Mouse (Mus musculus): Measurements from ENCODE around the gene Ccnjl. TPM values are rescaled to one million over a fixed set of nuclear protein-coding genes. Genes with fewer than 3 reads are reported as not detected.

Ccnjl gene
- polyA plus RNA-seq, 1 experiment from 2014 or later = 13.5 TPM

DNA sequence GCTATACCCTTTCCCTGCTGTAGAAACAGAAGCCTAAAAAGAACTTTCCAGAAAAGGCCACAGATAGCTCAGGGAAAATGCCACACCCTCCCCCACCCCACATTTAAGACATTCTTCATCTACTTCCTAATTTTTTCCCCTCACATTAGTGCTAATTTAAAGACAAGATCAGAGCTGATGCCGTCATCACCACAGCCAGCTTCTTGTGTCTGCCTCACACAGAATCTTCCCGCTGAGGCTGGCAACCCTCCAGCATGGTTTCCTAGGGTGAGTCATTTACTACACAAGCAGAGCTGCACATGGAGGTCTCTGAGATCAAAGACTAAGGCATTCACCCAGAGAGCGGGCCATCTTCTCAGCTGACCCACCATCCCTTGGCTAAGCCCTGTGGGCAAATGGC lies 33.1 kb upstream of the Ccnjl start:
- no peak for ATAC-seq (replicated peaks)
- no peaks in the 10 kb centered on the region for H3K27me3 ChIP-seq
- H3K4me3 ChIP-seq = no peak overlapping the region
- no peaks in the 10 kb centered on the region for H3K36me3 ChIP-seq
- 0 out of 2 replicates have a peak, but pooled peaks cover 6% of the 10 kb centered on the region for H3K4me1 ChIP-seq
- H3K27ac ChIP-seq (replicated peaks) = no peak overlapping the region
- H3K9ac ChIP-seq (replicated peaks) = no peak overlapping the region
- 39% methylated on average over 3 of the region's 3 CpGs for WGBS
- H3K4me2 ChIP-seq (replicated peaks) = no peak overlapping the region
- H3K9me3 ChIP-seq = no peaks in the 10 kb centered on the region

- Histone ChIP-seq H3K27me3 (no peaks in the 10 kb centered on the region), H3K4me3 (no peak overlapping the region), H3K4me1 (no peaks in the 10 kb centered on the region), H3K36me3 (no peaks in the 10 kb centered on the region), H3K9ac (replicated peaks) (no peak overlapping the region), H3K9me3 (no peaks in the 10 kb centered on the region), H3K4me2 (replicated peaks) (no peak overlapping the region), H3K27ac (replicated peaks) (no peak overlapping the region)
- WGBS = 79% methylated on average over 6 of the region's 6 CpGs
- ATAC-seq (replicated peaks) = no peak
Observed at GRCm38 (mm10) chr11:43501256-43501655, 27.3 kb upstream of the Ccnjl start.

DNA sequence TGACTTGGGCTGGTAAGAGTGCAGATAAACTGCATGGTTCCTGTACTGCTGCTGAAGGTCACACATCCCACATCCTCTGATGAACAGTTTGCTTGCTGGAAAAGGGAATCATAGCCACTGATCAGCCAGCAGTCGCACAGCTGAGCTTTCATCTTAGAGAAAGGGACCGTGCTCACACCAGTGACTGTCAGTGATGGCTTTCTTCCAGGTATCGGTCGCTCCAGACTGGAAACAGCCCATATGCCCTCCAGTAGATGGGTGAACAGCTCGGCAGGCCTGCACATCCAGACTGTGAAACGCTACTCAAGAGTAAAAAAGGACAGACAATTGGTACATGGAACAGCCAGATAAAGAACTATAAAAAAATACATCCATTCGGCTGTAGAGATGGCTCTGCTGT lies 23.4 kb upstream of the Ccnjl start:
- 78% methylated on average over 7 of the region's 7 CpGs for WGBS
- H3K36me3 ChIP-seq = no peaks in the 10 kb centered on the region
- ATAC-seq (replicated peaks) = no peak
- no peak overlapping the region for H3K4me3 ChIP-seq
- H3K4me1 ChIP-seq = no peaks in the 10 kb centered on the region
- no peak overlapping the region for H3K4me2 ChIP-seq (replicated peaks)
- no peak overlapping the region for H3K27ac ChIP-seq (replicated peaks)
- H3K9me3 ChIP-seq = no peaks in the 10 kb centered on the region
- no peak overlapping the region for H3K9ac ChIP-seq (replicated peaks)
- H3K27me3 ChIP-seq = no peaks in the 10 kb centered on the region

DNA sequence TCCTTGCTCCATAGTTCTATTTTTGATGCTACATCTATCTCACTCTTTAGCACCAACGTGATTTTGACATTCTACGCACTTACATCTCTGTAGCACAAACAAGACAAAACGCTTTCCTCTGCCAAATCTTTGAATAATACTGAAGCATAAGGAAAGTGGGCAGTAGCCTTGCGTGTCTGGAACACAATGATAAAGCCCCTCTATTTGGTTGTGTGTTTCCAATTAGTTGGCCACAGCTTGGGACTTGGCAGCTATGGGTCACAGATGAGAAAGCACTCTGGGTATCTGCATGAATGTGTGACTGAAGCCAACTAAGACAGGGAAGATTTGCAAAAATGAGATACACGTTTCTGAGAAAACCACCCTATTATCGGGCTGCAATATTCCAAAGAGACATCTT lies 20.6 kb upstream of the Ccnjl start:
- no peaks in the 10 kb centered on the region for H3K9me3 ChIP-seq
- no peaks in the 10 kb centered on the region for H3K36me3 ChIP-seq
- no peaks in the 10 kb centered on the region for H3K4me1 ChIP-seq
- no peak overlapping the region for H3K4me3 ChIP-seq
- ATAC-seq (replicated peaks) = no peak
- no peak overlapping the region for H3K4me2 ChIP-seq (replicated peaks)
- WGBS = 82% methylated on average over 6 of the region's 6 CpGs
- H3K9ac ChIP-seq (replicated peaks) = no peak overlapping the region
- H3K27me3 ChIP-seq = no peaks in the 10 kb centered on the region
- H3K27ac ChIP-seq (replicated peaks) = no peak overlapping the region

- Histone ChIP-seq H3K4me3 (no peak overlapping the region), H3K27me3 (no peaks in the 10 kb centered on the region), H3K9me3 (no peaks in the 10 kb centered on the region), H3K4me2 (replicated peaks) (no peak overlapping the region), H3K36me3 (no peaks in the 10 kb centered on the region), H3K27ac (replicated peaks) (no peak overlapping the region), H3K4me1 (no peaks in the 10 kb centered on the region), H3K9ac (replicated peaks) (no peak overlapping the region)
- WGBS = 92% methylated on average over 5 of the region's 5 CpGs
- ATAC-seq (replicated peaks) = no peak
Observed at GRCm38 (mm10) chr11:43509878-43510277, 18.7 kb upstream of the Ccnjl start.

GRCm38 (mm10) chr11:43512661-43513190 lies 15.9 kb upstream of the Ccnjl start:
- 76% methylated on average over 2 of the region's 2 CpGs for WGBS
- Histone ChIP-seq H3K4me3 (no peak overlapping the region), H3K27ac (replicated peaks) (no peak overlapping the region), H3K9me3 (no peaks in the 10 kb centered on the region), H3K4me2 (replicated peaks) (no peak overlapping the region), H3K4me1 (no peaks in the 10 kb centered on the region), H3K9ac (replicated peaks) (no peak overlapping the region), H3K36me3 (no peaks in the 10 kb centered on the region), H3K27me3 (no peaks in the 10 kb centered on the region)
- ATAC-seq (replicated peaks) = no peak

DNA sequence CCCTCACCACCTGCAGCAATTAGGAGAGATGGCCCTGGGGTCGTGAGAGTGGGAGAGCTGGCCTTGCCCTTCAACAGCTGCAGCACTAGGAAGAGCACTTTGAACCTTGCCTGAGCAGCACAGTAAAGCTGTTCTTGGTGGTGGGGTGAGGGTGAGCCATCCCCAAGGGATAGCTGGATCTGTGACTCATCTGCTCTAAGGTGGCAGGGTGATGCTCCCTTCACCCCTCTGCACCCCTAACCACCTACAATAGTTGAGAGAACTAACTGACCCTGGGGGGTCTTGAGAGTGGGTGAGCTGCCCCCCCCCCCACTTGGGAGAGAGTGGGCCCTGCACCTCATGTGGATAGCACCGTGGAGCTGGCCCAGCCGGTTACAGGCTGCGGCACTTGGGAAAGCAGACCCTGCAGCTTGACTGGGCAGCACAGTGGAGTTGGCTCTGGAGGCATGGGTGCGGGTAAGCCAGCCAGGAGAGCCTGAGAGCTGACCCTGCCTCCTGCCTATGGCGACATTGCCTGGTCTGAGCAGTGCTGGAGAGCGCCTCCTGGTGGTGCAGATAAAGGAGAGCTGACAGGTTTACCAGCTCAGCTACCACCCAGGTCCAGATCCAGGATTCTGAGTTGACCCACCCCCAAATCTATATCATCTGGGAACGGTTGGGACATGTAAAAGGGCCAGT lies 12.1 kb upstream of the Ccnjl start:
- no peaks in the 10 kb centered on the region for H3K9me3 ChIP-seq
- 39% methylated on average over 8 of the region's 8 CpGs for WGBS
- H3K4me1 ChIP-seq = no peaks in the 10 kb centered on the region
- no peak overlapping the region for H3K9ac ChIP-seq (replicated peaks)
- H3K4me3 ChIP-seq = no peak overlapping the region
- no peak overlapping the region for H3K4me2 ChIP-seq (replicated peaks)
- peak; percentile 58; the same call in 1 of the 2 replicates for ATAC-seq (replicated peaks)
- no peaks in the 10 kb centered on the region for H3K36me3 ChIP-seq
- no peaks in the 10 kb centered on the region for H3K27me3 ChIP-seq
- no peak overlapping the region for H3K27ac ChIP-seq (replicated peaks)

DNA sequence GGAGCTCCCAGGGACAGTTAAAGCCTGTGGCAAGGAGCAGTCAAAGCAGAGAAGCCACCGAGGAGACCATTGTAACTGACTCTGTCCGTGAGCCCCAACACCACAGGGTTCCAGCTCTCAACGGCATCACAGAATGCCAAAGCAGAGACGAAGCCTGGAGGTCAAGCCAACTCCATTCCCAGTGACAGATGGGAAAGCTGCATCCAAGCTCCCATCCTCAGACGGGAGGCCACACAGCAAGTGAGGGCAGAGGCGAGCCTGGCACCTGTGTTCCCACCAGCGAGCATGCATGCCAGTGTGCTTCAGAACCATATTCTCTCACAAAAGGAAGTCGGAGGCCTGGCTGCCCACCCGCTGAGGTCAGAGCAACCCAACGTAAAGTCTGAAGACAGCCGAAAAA lies 10.9 kb upstream of the Ccnjl start:
- Histone ChIP-seq H3K4me3 (no peak overlapping the region), H3K9me3 (no peaks in the 10 kb centered on the region), H3K4me2 (replicated peaks) (no peak overlapping the region), H3K27me3 (no peaks in the 10 kb centered on the region), H3K27ac (replicated peaks) (no peak overlapping the region), H3K9ac (replicated peaks) (no peak overlapping the region), H3K4me1 (no peaks in the 10 kb centered on the region), H3K36me3 (no peaks in the 10 kb centered on the region)
- WGBS = 73% methylated on average over 11 of the region's 11 CpGs
- no peak for ATAC-seq (replicated peaks)

DNA sequence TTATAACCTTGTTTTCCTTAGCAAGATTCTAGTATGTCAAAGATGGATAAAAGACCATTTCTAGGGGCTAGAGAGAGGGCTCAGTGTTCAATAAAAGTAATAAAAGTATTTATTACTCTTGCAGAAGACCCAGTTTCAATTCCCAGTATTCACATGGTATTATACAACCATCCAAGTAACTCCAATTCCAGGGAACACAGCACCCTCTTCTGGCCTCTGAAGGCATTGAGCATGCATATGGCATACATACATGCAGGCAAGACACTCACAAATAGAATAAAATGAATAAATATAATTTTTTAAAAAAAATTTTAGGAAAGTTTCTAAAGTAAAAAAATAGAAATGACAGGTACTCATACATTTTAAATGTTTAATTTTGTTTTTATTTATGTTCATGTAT lies 10.5 kb upstream of the Ccnjl start:
- no peak for ATAC-seq (replicated peaks)
- H3K9me3 ChIP-seq = no peaks in the 10 kb centered on the region
- no peak overlapping the region for H3K27ac ChIP-seq (replicated peaks)
- H3K36me3 ChIP-seq = no peaks in the 10 kb centered on the region
- no peaks in the 10 kb centered on the region for H3K4me1 ChIP-seq
- no peak overlapping the region for H3K4me3 ChIP-seq
- H3K9ac ChIP-seq (replicated peaks) = no peak overlapping the region
- no peak overlapping the region for H3K4me2 ChIP-seq (replicated peaks)
- H3K27me3 ChIP-seq = no peaks in the 10 kb centered on the region

DNA sequence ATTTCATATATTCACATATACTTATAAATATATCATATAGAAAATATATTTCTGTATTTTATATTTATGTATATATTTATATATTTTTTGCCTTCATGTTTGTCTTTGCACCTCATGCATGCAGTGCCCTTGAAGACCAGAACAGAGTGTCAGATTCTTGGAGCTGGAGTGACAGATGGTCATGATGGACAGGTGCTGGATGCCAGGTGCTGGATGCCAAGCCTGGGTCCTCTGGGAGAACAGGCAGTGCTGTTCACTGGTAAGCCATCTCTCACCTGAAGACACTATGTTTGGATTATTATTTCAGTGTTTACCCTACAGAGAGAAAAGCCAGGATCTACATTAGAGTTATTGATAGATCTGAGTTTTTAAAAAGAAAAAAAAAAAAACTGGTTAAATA lies 9.8 kb upstream of the Ccnjl start:
- Histone ChIP-seq H3K4me1 (no peaks in the 10 kb centered on the region), H3K36me3 (no peaks in the 10 kb centered on the region), H3K27me3 (no peaks in the 10 kb centered on the region), H3K9ac (replicated peaks) (no peak overlapping the region), H3K4me3 (no peak overlapping the region), H3K4me2 (replicated peaks) (no peak overlapping the region), H3K9me3 (no peaks in the 10 kb centered on the region), H3K27ac (replicated peaks) (no peak overlapping the region)
- no peak for ATAC-seq (replicated peaks)

DNA sequence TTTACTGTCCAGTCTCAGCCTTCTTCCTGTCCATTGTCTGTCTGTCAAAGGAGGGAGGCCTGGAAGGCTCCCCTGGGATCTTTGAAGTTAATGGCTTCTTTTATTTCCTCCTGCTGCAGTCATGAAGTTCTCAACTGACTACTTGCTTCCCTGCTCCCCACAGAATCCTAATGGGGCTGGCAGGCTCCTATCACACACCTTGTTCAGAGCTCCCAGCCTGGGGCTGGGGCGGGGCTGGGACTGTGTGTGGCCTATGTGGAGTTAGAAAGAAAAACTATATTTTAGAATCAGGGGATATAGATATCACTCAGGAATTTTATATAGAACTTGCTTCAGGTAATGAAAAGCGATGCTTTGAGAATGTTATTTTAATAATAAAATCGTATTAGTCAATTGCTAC lies 8.1 kb upstream of the Ccnjl start:
- no peak overlapping the region for H3K9ac ChIP-seq (replicated peaks)
- H3K27me3 ChIP-seq = no peaks in the 10 kb centered on the region
- ATAC-seq (replicated peaks) = no peak
- no peak overlapping the region for H3K4me2 ChIP-seq (replicated peaks)
- no peak overlapping the region for H3K27ac ChIP-seq (replicated peaks)
- H3K9me3 ChIP-seq = no peaks in the 10 kb centered on the region
- H3K4me1 ChIP-seq = no peaks in the 10 kb centered on the region
- no peak overlapping the region for H3K4me3 ChIP-seq
- WGBS = 82% methylated on average over 3 of the region's 3 CpGs
- no peaks in the 10 kb centered on the region for H3K36me3 ChIP-seq

DNA sequence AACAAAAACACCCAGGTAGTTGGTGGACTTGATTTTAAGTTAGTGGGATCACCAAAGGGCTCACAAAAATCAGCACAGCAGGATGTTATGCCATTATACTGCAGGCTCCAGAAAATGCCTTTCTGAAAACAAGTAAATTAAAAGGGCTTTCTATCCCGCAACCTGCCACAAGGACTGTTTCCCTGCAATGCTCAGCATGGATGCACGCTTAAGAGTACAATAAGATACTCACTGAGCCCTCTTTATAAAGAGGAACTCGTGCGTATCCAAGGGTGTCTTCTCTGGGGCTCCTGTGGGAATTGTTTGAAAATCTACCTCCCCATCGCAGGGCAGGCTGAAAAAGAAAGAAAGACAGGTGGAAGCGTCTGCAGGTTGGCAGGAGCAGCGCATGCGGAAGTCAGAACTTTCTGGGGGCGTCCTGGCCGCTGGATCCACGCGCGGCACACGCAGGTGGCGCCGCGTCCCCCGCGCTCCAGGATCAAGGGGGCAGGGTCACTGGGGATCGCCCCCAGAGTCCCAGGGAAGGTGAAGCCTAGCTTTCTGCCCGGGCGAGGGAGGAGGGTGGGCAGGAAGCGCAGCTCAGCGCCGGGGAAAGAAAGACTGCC lies 404 bp upstream of the Ccnjl start:
- Histone ChIP-seq H3K9me3 (no peaks in the 10 kb centered on the region), H3K27me3 (no peaks in the 10 kb centered on the region), H3K4me3 (peak overlapping the region; percentile 70), H3K4me1 (peaks cover 18% of the 10 kb centered on the region), H3K9ac (replicated peaks) (peak overlapping the region; percentile 66), H3K27ac (replicated peaks) (peak overlapping the region; percentile 72), H3K4me2 (replicated peaks) (peak overlapping the region; percentile 71), H3K36me3 (no peaks in the 10 kb centered on the region)
- under 1% methylated on average over 24 of the region's 25 CpGs for WGBS
- peak; percentile 53 for ATAC-seq (replicated peaks)

DNA sequence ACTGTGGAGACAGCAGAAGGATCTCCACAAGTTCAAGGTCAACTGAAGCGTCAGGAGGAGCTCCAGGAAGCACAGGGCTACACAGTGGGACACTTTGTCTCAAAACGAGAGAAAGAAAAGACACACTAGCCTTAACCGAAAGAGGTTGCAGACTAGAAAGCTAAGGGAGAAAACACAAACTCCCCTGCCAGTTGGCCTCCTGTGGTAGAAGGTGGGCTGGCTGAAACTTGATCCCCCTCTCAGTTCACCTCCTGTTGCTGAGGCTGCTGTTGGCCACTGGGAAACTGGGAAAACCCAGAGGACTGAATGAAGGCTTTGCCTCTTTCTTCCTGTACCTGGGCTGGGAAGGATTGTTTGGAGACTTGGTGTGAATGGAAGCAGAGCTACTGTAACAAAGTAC lies 1.5 kb downstream of the Ccnjl start:
- no peaks in the 10 kb centered on the region for H3K36me3 ChIP-seq
- ATAC-seq (replicated peaks) = no peak
- no peak overlapping the region for H3K27ac ChIP-seq (replicated peaks)
- H3K4me2 ChIP-seq (replicated peaks) = peak overlapping the region; percentile 71
- no peaks in the 10 kb centered on the region for H3K27me3 ChIP-seq
- peaks cover 18% of the 10 kb centered on the region for H3K4me1 ChIP-seq
- H3K9ac ChIP-seq (replicated peaks) = no peak overlapping the region
- WGBS = 20% methylated on average over 3 of the region's 3 CpGs
- peak overlapping the region; percentile 11 for H3K4me3 ChIP-seq
- no peaks in the 10 kb centered on the region for H3K9me3 ChIP-seq

Data from forebrain, embryonic 15.5 days (tissue).